Mouse (Mus musculus): Measurements from ENCODE around the gene Synj2.

Gene Synj2

DNA sequence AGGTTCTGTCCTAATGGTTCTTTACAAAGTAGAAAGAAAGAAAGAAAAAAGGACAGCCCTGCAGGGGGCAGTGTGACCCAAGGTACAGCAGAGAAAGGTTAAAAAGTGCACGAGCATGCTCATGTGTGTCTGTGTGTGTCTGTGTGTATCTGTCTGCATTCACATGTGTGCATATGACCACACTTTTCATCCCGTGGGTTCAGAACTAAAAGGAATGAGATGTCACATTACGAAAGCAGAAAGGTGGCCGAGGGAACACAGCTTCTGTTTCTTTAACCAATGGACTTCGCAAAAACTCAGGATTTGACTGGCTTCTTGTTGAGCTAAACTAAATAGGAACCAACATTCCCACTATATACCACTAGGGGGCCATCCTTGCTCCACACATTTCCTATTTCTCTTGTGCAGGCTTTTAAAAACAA is 113.9 kb downstream of the Synj2 start:
- DNase-seq (ENCODE audit: low read depth) = peak; percentile 71

DNA sequence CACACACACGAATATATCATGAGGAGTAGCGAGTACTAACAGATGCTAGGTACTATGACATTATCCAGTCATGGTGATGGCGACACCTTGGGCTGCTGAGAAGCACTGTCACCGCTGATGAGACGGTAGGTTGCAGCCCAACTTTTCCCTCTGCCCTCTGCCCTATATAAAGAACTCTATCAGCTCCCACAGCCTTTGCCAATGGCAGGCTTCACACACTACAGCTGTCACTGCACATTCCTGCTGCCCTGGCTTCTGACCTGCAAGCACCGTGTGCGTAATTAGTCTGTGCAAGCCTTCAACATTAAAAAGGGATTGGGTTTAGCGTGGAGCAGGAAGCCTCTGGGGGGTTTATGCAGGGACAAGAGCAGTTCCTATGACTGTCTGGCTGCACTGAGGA is 121.7 kb downstream of the Synj2 start:
- DNase-seq (ENCODE audit: low read depth) = no peak

DNA sequence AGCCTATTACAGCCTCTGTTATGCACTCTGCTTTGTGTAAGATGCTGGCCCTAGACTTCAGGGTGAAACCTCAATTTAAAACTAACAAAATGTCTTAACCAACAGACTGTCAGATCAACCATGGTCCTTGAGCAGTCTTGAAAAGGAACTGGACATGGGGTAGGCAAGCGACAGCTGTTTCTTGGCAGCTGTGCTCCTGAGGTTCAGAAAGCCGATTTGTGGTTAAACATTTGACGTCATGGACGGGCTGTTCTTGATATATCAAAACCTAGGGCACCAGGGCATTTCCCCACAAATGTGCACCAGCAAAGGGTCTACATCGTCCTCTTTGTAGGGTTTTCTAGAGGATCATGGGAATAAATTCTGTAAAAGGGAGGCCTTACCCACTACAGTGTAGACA is 122.5 kb downstream of the Synj2 start:
- no peak for DNase-seq (ENCODE audit: low read depth)

DNA sequence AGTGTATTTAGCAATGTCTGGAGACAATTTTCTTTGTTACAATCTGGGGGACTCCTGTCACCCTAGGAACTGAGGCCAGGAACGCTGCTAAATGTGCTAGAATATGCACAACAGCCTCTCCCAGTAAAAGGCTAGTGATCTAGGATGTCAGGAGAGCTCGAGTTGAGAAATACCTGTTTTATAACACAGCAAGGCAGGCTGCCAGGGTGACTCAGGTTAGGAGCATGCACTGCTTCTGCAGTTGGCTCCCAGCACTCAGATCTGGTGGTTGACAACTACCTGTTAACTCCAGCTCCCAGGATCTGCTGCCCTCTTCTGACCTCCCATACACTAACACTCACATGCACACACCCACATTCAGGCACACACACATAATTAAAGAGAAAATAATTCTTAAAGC is 124.9 kb downstream of the Synj2 start:
- DNase-seq (ENCODE audit: low read depth) = no peak

DNA sequence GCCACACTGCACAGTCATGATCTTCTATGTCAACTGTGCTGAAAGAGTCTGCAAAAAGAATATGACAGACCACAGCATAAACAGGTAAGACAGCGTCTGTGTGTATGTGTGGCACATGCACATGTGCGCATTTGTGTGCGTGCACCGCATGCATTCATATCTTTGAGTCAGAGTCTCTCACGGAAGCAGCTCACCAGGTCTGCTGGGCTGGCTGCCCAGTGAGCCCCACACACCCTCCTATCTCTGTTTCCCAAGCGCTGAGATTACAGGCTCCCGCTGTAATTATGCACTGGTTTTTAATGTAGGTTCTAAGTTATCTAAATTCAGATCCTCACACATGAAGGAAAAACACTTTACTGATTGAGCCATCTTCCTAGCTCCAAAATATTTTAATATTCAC is 126.5 kb downstream of the Synj2 start:
- DNase-seq (ENCODE audit: low read depth) = no peak

DNA sequence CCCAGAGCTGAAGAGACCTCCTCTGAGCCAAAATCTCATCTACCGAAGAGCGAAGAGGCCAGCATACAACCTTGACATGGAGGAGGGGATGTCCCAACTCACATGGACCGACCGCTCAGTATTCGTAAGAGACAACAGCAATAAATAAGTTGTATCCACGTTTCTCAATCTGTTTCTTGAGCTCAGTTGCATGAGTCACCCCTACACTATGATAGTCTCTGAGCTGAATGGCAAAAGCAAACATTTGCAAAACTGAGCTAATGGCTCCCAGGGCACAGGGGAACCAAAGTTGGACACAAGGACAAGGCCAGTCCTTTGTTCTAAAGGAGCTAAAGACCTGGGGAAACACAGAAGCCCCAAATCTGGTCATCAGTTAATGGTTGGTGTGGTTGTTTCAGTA is 128.8 kb downstream of the Synj2 start:
- no peak for DNase-seq (ENCODE audit: low read depth)

DNA sequence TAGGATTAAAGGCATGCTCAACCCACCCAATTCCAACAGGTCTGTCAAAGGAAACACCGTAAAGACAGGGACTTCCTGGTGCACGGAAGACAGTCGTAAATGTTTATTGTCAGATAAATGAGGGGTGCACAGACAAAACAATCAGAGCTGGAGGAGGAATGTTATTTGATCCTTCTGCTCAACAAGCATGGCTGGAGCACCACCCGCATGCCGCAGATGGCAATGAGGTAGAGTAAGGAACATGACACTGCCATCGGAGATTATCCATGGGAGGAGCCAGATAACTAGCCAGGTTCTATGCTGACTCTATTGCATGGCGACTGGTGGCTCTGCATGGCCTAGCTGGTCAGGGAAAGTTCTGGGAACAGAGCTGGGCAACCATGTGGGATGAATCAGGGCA is 132.3 kb downstream of the Synj2 start:
- DNase-seq (ENCODE audit: low read depth) = no peak

DNA sequence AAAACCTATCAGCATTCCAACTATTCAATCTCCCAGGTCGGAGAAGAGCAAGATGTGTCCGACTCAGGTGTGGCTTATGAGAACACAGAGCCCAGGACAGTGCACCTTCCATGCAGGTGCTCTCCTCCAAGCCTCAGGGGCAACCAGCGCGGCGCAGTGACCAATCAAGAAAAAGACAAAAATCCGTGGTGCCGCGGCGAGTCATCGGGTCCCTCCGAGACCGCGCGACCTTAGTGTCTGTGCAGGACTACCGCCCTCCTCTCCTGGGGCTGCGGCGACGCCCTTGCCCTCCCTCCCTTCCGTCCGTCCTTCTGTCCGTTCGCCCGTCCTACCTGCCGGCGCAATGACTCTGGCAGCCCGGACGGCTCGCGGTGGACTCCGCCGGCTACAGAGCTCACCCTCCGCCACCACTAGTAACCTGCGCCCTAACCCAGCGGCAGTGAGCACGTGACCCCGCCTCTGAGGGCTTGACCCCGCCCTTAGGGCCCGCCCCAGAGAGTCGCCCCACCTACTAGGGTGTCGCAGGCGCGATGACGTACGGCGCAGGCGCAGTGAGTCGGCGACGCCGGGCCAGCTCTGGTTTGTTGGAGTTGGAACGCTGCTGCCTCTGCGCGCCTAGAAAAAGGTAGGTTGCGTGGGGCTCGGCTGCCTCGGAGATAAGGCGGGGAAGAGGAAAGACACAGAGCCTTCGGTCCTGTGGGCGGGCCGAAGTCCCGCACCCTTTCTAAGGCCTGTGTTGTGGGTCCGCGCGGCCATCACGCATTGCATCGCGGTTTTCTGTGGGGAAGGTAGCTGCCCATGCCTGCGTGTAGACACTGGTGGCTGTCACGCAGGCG is 138.4 kb downstream of the Synj2 start, which contains the start of the genes Serac1 and Gtf2h5:
TSS of gene Serac1 (minus strand) at position 455 of the 836 bp plus-strand sequence.
TSS of gene Gtf2h5 (plus strand) at position 500 of the 836 bp plus-strand sequence.
- DNase-seq (ENCODE audit: low read depth) = peak; percentile 93

DNA sequence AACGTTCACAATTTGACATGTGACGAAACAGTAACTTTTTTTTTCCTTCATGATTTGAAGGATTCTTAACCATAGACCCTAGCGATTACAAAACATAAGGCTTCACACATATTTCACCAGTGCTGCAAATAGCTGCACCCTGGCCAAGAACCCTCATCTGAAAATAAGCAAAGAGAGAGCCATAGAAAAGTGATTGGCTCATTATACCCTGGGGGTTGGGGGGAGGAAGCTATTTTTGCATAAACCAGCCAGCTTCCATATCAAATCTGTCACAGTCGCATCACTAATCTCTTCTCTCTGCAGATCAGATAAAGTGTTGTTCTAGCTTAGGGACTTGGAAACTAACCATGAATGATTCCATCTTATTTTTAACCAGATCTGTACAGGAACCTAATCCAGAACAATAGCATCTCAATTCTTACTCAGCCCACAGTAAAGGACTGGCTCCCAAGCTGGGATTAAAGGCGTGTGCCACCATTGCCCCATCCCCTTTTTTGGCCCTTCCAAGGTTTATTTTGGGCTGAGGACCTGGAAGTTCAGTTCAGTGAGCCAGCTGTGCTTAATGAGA is 142.3 kb downstream of the Synj2 start:
- no peak for DNase-seq (ENCODE audit: low read depth)

DNA sequence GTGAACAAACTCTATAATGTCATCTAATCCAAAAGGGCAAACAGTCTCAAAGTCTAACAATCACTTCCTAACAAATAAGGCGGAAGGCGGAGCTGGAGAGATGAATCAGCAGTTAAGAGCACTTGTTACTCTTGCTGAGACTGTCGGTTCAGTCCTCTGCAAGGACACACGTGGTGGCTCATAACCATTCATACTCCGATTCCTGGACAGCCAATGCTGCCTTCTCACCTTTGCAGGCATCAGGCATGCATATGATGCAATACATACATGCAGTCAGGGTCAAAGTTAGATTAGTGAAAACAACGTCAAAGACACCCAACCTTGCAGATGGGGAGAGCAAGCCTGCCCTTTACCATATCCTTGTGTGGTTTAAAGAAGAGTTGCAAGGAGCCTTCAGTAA is 150.5 kb downstream of the Synj2 start:
- DNase-seq (ENCODE audit: low read depth) = no peak

Data from c-Kit-positive CD71-positive TER-119-negative erythroid progenitor cells, embryonic 14.5 days (primary cell).